In the genomic region with DNA sequence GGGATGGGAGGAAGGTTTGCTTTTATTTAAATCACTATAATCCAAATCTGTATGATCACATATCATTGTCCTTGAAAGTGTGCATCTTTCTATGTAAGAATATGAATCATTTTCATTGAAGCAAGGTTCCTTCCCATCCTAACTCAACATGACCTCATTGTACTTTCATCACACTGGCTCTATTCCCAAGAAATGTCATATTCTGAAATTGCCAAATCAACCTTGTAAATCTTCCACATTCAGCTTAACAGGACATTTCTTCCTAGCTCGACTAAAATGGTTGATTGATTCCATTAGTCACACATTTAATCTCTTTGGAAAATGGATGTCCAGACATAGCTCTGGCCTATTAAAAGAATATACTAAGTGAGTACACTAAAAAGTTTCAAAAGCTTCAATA, we compare ENCODE assay signal across 22 mouse cellular contexts.
DNase-seq lines count a peak whose midpoint lies in the region; ATAC-seq and TF ChIP-seq lines count a peak whose summit lies in the region.
"Had no signal": no experiment of that assay in that cellular context is flagged by ENCODE, and none has a peak within 500 bp of the region (broad histone marks: within the 10 kb centered on the region; RNA-seq: fewer than 3 reads in every experiment).

No protein-coding gene starts in this region.

- H3K9ac ChIP-seq in hindbrain, postnatal 0 days (replicated peaks; ENCODE audit: low read length): no peak overlapping the region
- H3K9ac ChIP-seq in hindbrain, embryonic 11.5 days (ENCODE audit: low read depth, low read length): no peak overlapping the region
- no peak overlapping the region for H3K9ac ChIP-seq in stomach, postnatal 0 days (ENCODE audit: low read length)
- H3K9ac ChIP-seq: embryonic facial prominence, embryonic 12.5 days; forebrain, embryonic 13.5 days; forebrain, embryonic 15.5 days; forebrain, postnatal 0 days had no signal

- WGBS in hindbrain, postnatal 0 days: 33% methylated on average over 1 of the region's 1 CpGs
- WGBS in hindbrain, embryonic 11.5 days: 59% methylated on average over 1 of the region's 1 CpGs
- 44% methylated on average over 1 of the region's 1 CpGs for WGBS in stomach, postnatal 0 days

- H3K4me3 ChIP-seq in hindbrain, postnatal 0 days (ENCODE audit: low read length): no peak overlapping the region
- no peak overlapping the region for H3K4me3 ChIP-seq in hindbrain, embryonic 11.5 days (ENCODE audit: low read depth, low read length)
- no peak overlapping the region for H3K4me3 ChIP-seq in stomach, postnatal 0 days (ENCODE audit: low read depth, low read length)
- H3K4me3 ChIP-seq: embryonic facial prominence, embryonic 10.5 days; embryonic facial prominence, embryonic 12.5 days; forebrain, embryonic 13.5 days; forebrain, embryonic 15.5 days had no signal

- no peak overlapping the region for H3K4me2 ChIP-seq in hindbrain, postnatal 0 days (ENCODE audit: low read depth, low read length)
- H3K4me2 ChIP-seq in hindbrain, embryonic 11.5 days (replicated peaks; ENCODE audit: low read depth, low read length): no peak overlapping the region
- no peak overlapping the region for H3K4me2 ChIP-seq in stomach, postnatal 0 days (replicated peaks; ENCODE audit: low read depth)
- H3K4me2 ChIP-seq: embryonic facial prominence, embryonic 12.5 days; forebrain, embryonic 13.5 days; forebrain, embryonic 15.5 days had no signal

- no peak for TF ChIP-seq CTCF in hindbrain, postnatal 0 days (IDR thresholded peaks at IDR 0.05; ENCODE audit: low read depth)
- no peak for TF ChIP-seq CTCF in stomach, postnatal 0 days (IDR thresholded peaks at IDR 0.05; ENCODE audit: low read depth)

- H3K27me3 ChIP-seq in hindbrain, postnatal 0 days (ENCODE audit: insufficient read depth, low read length): no peaks in the 10 kb centered on the region
- H3K27me3 ChIP-seq in hindbrain, embryonic 11.5 days (ENCODE audit: control insufficient read depth, insufficient read depth, low read length): no peaks in the 10 kb centered on the region
- no peaks in the 10 kb centered on the region for H3K27me3 ChIP-seq in stomach, postnatal 0 days (ENCODE audit: control insufficient read depth, insufficient read depth, low read length)
- H3K27me3 ChIP-seq: embryonic facial prominence, embryonic 12.5 days; forebrain, embryonic 13.5 days; forebrain, embryonic 15.5 days; Patski had no signal

- peak; percentile 40 for DNase-seq in hindbrain, postnatal 0 days (ENCODE audit: low spot score)
- DNase-seq in hindbrain, embryonic 11.5 days (ENCODE audit: low spot score): no peak
- peak; percentile 1 for DNase-seq in retina, embryonic 14.5 days (ENCODE audit: low spot score)
- DNase-seq in retina, postnatal 1 day: no peak
- DNase-seq in adipocyte (ENCODE audit: low spot score): peak; percentile 45
- DNase-seq in stomach, postnatal 0 days (ENCODE audit: low spot score): no peak
- no peak for DNase-seq in kidney, postnatal 25 days
- DNase-seq: adrenal gland, adult 2 months; adrenal gland, postnatal 10 days; adrenal gland, postnatal 25 days; cerebellum, adult 11-12 months; cerebellum, adult 2 months; cerebellum, adult 9-10 months; cerebellum, postnatal 10 days; cerebellum, postnatal 25 days; forebrain, postnatal 0 days had no signal

- H3K36me3 ChIP-seq in hindbrain, postnatal 0 days (ENCODE audit: insufficient read depth, low read length): no peaks in the 10 kb centered on the region
- H3K36me3 ChIP-seq in hindbrain, embryonic 11.5 days (ENCODE audit: control insufficient read depth, insufficient read depth, low read length): no peaks in the 10 kb centered on the region
- H3K36me3 ChIP-seq in stomach, postnatal 0 days (ENCODE audit: control insufficient read depth, insufficient read depth, low read length): no peaks in the 10 kb centered on the region
- H3K36me3 ChIP-seq: embryonic facial prominence, embryonic 10.5 days; embryonic facial prominence, embryonic 12.5 days; forebrain, embryonic 15.5 days had no signal

- TF ChIP-seq EP300 in stomach, postnatal 0 days (optimal IDR thresholded peaks at IDR 0.05): no peak

- H3K9me3 ChIP-seq in hindbrain, postnatal 0 days (ENCODE audit: low read length): no peaks in the 10 kb centered on the region
- H3K9me3 ChIP-seq in hindbrain, embryonic 11.5 days (ENCODE audit: control insufficient read depth, low read length): no peaks in the 10 kb centered on the region
- H3K9me3 ChIP-seq in stomach, postnatal 0 days (ENCODE audit: control insufficient read depth, low read length): no peaks in the 10 kb centered on the region
- H3K9me3 ChIP-seq: embryonic facial prominence, embryonic 10.5 days; embryonic facial prominence, embryonic 12.5 days; forebrain, embryonic 13.5 days; forebrain, embryonic 15.5 days had no signal

- no peaks in the 10 kb centered on the region for H3K4me1 ChIP-seq in hindbrain, postnatal 0 days (ENCODE audit: insufficient read depth, low read length)
- H3K4me1 ChIP-seq in hindbrain, embryonic 11.5 days (replicated peaks; ENCODE audit: control insufficient read depth, insufficient read depth, low read length): no peaks in the 10 kb centered on the region
- H3K4me1 ChIP-seq in stomach, postnatal 0 days (replicated peaks; ENCODE audit: control insufficient read depth, insufficient read depth): no peaks in the 10 kb centered on the region
- H3K4me1 ChIP-seq: embryonic facial prominence, embryonic 10.5 days; embryonic facial prominence, embryonic 12.5 days; forebrain, embryonic 13.5 days; forebrain, embryonic 15.5 days had no signal

- ATAC-seq in hindbrain, postnatal 0 days: no peak
- no peak for ATAC-seq in hindbrain, embryonic 11.5 days (ENCODE audit: low FRiP score)
- ATAC-seq in stomach, postnatal 0 days (ENCODE audit: low FRiP score, low TSS enrichment): no peak
- ATAC-seq: activated CD4-positive, CD25-positive, alpha-beta regulatory T cell, adult 4 months; forebrain, embryonic 13.5 days; forebrain, embryonic 15.5 days; forebrain, postnatal 0 days; Patski had no signal

- no peak overlapping the region for H3K27ac ChIP-seq in hindbrain, postnatal 0 days
- no peak overlapping the region for H3K27ac ChIP-seq in hindbrain, embryonic 11.5 days (ENCODE audit: low read depth, low read length)
- H3K27ac ChIP-seq in stomach, postnatal 0 days (replicated peaks): no peak overlapping the region
- H3K27ac ChIP-seq: embryonic facial prominence, embryonic 10.5 days; embryonic facial prominence, embryonic 12.5 days; forebrain, embryonic 13.5 days; forebrain, embryonic 15.5 days had no signal

Comparison
In these comparisons a context has a peak if more than half of its experiments do, and no peak if none do; other contexts are left out.
1. DNase-seq: peak in hindbrain, postnatal 0 days (single experiment), retina, embryonic 14.5 days (single experiment) and adipocyte (single experiment); none in hindbrain, embryonic 11.5 days (single experiment), retina, postnatal 1 day (single experiment), stomach, postnatal 0 days (single experiment) and kidney, postnatal 25 days (0 of 2).